Comparison of ENCODE assay signal across 8 mouse cellular contexts in the genomic region with DNA sequence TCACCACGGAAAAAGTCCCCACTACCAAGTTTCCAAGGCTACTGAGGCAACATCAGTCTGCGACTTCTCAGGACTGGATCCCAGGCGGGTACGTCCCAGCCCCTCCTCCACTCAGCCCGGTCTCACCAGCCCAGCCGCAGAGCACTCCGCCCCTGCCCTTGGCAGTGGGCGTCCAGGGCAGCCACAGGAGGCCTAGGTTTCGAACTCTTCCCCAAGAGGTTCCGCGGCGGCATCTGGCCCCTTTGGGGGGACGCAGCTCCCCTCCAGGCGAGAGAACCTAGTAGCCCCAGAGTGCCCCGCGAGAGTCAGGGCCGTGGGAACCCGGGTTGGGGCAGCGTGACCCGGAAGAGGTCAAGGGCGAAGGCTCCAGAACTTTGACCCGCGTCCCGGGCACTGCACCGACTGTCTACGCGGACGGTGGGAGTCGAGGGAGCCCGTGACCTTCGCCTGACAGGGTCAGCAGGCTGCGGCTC. TPM values are rescaled to one million over a fixed set of nuclear protein-coding genes. Genes with fewer than 3 reads are reported as not detected.
DNase-seq lines count a peak whose midpoint lies in the region; ATAC-seq and TF ChIP-seq lines count a peak whose summit lies in the region.

No protein-coding gene starts in this region.

- DNase-seq in urinary bladder, adult 18-20 months (ENCODE audit: low spot score in 2 of 2) = peak; percentile 48 to 56
- no peak for DNase-seq in urinary bladder, adult 2 months (ENCODE audit: low spot score)
- peak; percentile 54 for DNase-seq in brain, embryonic 14.5 days (ENCODE audit: low read depth)
- peak; percentile 73 for DNase-seq in kidney, postnatal 14 days
- DNase-seq in lung, postnatal 25 days (ENCODE audit: low spot score) = peak; percentile 46
- peak; percentile 63 for DNase-seq in skeletal muscle tissue, adult 2 months (ENCODE audit: low read depth, low spot score)
- DNase-seq in B cell, adult 2 months = no peak

- no peak for TF ChIP-seq POLR2A in brain, embryonic 14.5 days (IDR thresholded peaks at IDR 0.05; ENCODE audit: borderline replicate concordance, extremely low read depth, insufficient read depth, insufficient read length, poor library complexity, severe bottlenecking)

- TF ChIP-seq CTCF in brain, embryonic 14.5 days (IDR thresholded peaks at IDR 0.05; ENCODE audit: borderline replicate concordance, extremely low read depth, insufficient read depth, insufficient read length) = no peak

- ATAC-seq in granulocyte monocyte progenitor cell, adult 5-6 weeks (replicated peaks; ENCODE audit: poor library complexity, severe bottlenecking) = peak; percentile 72

RNA-seq across cellular contexts. Expression of a gene that starts 0.5 kb away (rescaled TPM):
- polyA plus RNA-seq in urinary bladder, adult 2 months (2012; rRNA removed) = 93.4 and 107 TPM in 2 replicates
- 36.0 and 36.7 TPM in 2 replicates for polyA plus RNA-seq in brain, embryonic 14.5 days (2012; rRNA removed)
- total RNA-seq in granulocyte monocyte progenitor cell, adult 5-6 weeks (2014; fragmentation: Nextera tagmentation) = 79.9 and 109 TPM in 2 replicates
- total RNA-seq in granulocyte monocyte progenitor cell, adult 5-6 weeks (2017) = 67.4 and 84.7 TPM in 2 replicates

RNA-seq across cellular contexts. Expression of a gene that starts 26.9 kb away (rescaled TPM):
- polyA plus RNA-seq in urinary bladder, adult 2 months (2012; rRNA removed) = 0.32 and 0.37 TPM in 2 replicates
- polyA plus RNA-seq in brain, embryonic 14.5 days (2012; rRNA removed) = 1.5 and 3.7 TPM in 2 replicates
- not detected in 2 replicates for total RNA-seq in granulocyte monocyte progenitor cell, adult 5-6 weeks (2014; fragmentation: Nextera tagmentation)
- total RNA-seq in granulocyte monocyte progenitor cell, adult 5-6 weeks (2017) = not detected in 2 replicates

Comparison
In these comparisons a context has a peak if more than half of its experiments do, and no peak if none do; other contexts are left out.
1. DNase-seq: peak in urinary bladder, adult 18-20 months (2 of 2), brain, embryonic 14.5 days (single experiment), kidney, postnatal 14 days (single experiment), lung, postnatal 25 days (single experiment) and skeletal muscle tissue, adult 2 months (single experiment); none in urinary bladder, adult 2 months (single experiment) and B cell, adult 2 months (0 of 2).